Mouse (Mus musculus): Measurements from ENCODE around the gene Zfp819. TPM values are rescaled to one million over a fixed set of nuclear protein-coding genes. Genes with fewer than 3 reads are reported as not detected.

Gene Zfp819
- polyA plus RNA-seq, 1 experiment = 0.01 TPM

- Histone ChIP-seq H3K9me3 (ENCODE audit: control insufficient read depth, low read length) (no peaks in the 10 kb centered on the region), H3K27me3 (ENCODE audit: control insufficient read depth) (no peaks in the 10 kb centered on the region), H3K4me1 (ENCODE audit: control insufficient read depth) (no peaks in the 10 kb centered on the region), H3K36me3 (ENCODE audit: control insufficient read depth) (no peaks in the 10 kb centered on the region), H3K4me3 (replicated peaks) (no peak within 1 kb of the TSS)
- no peak for TF ChIP-seq GATA1 (IDR thresholded peaks at IDR 0.05; ENCODE audit: low read length)
Measured at GRCm38 (mm10) chr7:43634500-43634899, 27.5 kb downstream of the Zfp819 start, which contains the start of gene Ceacam18. TSS of gene Ceacam18 (plus strand) at chr7:43634707.

GRCm38 (mm10) chr7:43636194-43636593 is 29.2 kb downstream of the Zfp819 start:
- no peaks in the 10 kb centered on the region for H3K27me3 ChIP-seq (ENCODE audit: control insufficient read depth)
- no peaks in the 10 kb centered on the region for H3K36me3 ChIP-seq (ENCODE audit: control insufficient read depth)
- TF ChIP-seq GATA1 (IDR thresholded peaks at IDR 0.05; ENCODE audit: low read length) = no peak
- no peak for TF ChIP-seq TAL1 (IDR thresholded peaks at IDR 0.05; ENCODE audit: low read length)
- H3K9me3 ChIP-seq (ENCODE audit: control insufficient read depth, low read length) = no peaks in the 10 kb centered on the region
- H3K4me3 ChIP-seq (replicated peaks) = no peak overlapping the region
- no peaks in the 10 kb centered on the region for H3K4me1 ChIP-seq (ENCODE audit: control insufficient read depth)

GRCm38 (mm10) chr7:43637118-43637517 is 30.1 kb downstream of the Zfp819 start:
- no peaks in the 10 kb centered on the region for H3K27me3 ChIP-seq (ENCODE audit: control insufficient read depth)
- TF ChIP-seq TAL1 (IDR thresholded peaks at IDR 0.05; ENCODE audit: low read length) = no peak
- no peak for TF ChIP-seq GATA1 (IDR thresholded peaks at IDR 0.05; ENCODE audit: low read length)
- H3K36me3 ChIP-seq (ENCODE audit: control insufficient read depth) = no peaks in the 10 kb centered on the region
- H3K9me3 ChIP-seq (ENCODE audit: control insufficient read depth, low read length) = no peaks in the 10 kb centered on the region
- H3K4me1 ChIP-seq (ENCODE audit: control insufficient read depth) = no peaks in the 10 kb centered on the region
- no peak overlapping the region for H3K4me3 ChIP-seq (replicated peaks)

GRCm38 (mm10) chr7:43642587-43642986 is 35.6 kb downstream of the Zfp819 start:
- TF ChIP-seq GATA1 (IDR thresholded peaks at IDR 0.05; ENCODE audit: low read length) (no peak), TAL1 (IDR thresholded peaks at IDR 0.05; ENCODE audit: low read length) (no peak)
- H3K9me3 ChIP-seq (ENCODE audit: control insufficient read depth, low read length) = no peaks in the 10 kb centered on the region; the same call in 1 of the 2 replicates
- H3K4me3 ChIP-seq (replicated peaks) = no peak overlapping the region
- no peaks in the 10 kb centered on the region for H3K27me3 ChIP-seq (ENCODE audit: control insufficient read depth)
- H3K4me1 ChIP-seq (ENCODE audit: control insufficient read depth) = no peaks in the 10 kb centered on the region
- H3K36me3 ChIP-seq (ENCODE audit: control insufficient read depth) = no peaks in the 10 kb centered on the region

- H3K4me1 ChIP-seq (ENCODE audit: control insufficient read depth) = no peaks in the 10 kb centered on the region
- H3K36me3 ChIP-seq (ENCODE audit: control insufficient read depth) = no peaks in the 10 kb centered on the region
- TF ChIP-seq TAL1 (IDR thresholded peaks at IDR 0.05; ENCODE audit: low read length) (no peak), GATA1 (IDR thresholded peaks at IDR 0.05; ENCODE audit: low read length) (no peak)
- H3K9me3 ChIP-seq (ENCODE audit: control insufficient read depth, low read length) = no peaks in the 10 kb centered on the region; the same call in 1 of the 2 replicates
- H3K4me3 ChIP-seq (replicated peaks) = no peak overlapping the region
- no peaks in the 10 kb centered on the region for H3K27me3 ChIP-seq (ENCODE audit: control insufficient read depth)
Measured at GRCm38 (mm10) chr7:43643046-43643652, 36.2 kb downstream of the Zfp819 start.

GRCm38 (mm10) chr7:43652683-43653082 is 45.7 kb downstream of the Zfp819 start:
- no peaks in the 10 kb centered on the region for H3K27me3 ChIP-seq (ENCODE audit: control insufficient read depth)
- H3K9me3 ChIP-seq (ENCODE audit: control insufficient read depth, low read length) = peaks cover 4% of the 10 kb centered on the region
- TF ChIP-seq TAL1 (IDR thresholded peaks at IDR 0.05; ENCODE audit: low read length) (no peak), GATA1 (IDR thresholded peaks at IDR 0.05; ENCODE audit: low read length) (no peak)

GRCm38 (mm10) chr7:43654519-43654918 is 47.5 kb downstream of the Zfp819 start:
- H3K4me3 ChIP-seq (replicated peaks) = no peak overlapping the region
- no peak for TF ChIP-seq TAL1 (IDR thresholded peaks at IDR 0.05; ENCODE audit: low read length)
- TF ChIP-seq GATA1 (IDR thresholded peaks at IDR 0.05; ENCODE audit: low read length) = no peak
- peaks cover 4% of the 10 kb centered on the region for H3K9me3 ChIP-seq (ENCODE audit: control insufficient read depth, low read length)

More at GRCm38 (mm10) chr7:43652683-43653082, 45.7 kb downstream of the Zfp819 start:
- Histone ChIP-seq H3K4me1 (ENCODE audit: control insufficient read depth) (no peaks in the 10 kb centered on the region), H3K36me3 (ENCODE audit: control insufficient read depth) (no peaks in the 10 kb centered on the region), H3K4me3 (replicated peaks) (no peak overlapping the region)

GRCm38 (mm10) chr7:43656232-43656631 is 49.3 kb downstream of the Zfp819 start:
- Histone ChIP-seq H3K4me1 (ENCODE audit: control insufficient read depth) (no peaks in the 10 kb centered on the region), H3K4me3 (replicated peaks) (no peak overlapping the region), H3K36me3 (ENCODE audit: control insufficient read depth) (no peaks in the 10 kb centered on the region), H3K9me3 (ENCODE audit: control insufficient read depth, low read length) (peaks cover 2% of the 10 kb centered on the region), H3K27me3 (ENCODE audit: control insufficient read depth) (no peaks in the 10 kb centered on the region)
- no peak for TF ChIP-seq TAL1 (IDR thresholded peaks at IDR 0.05; ENCODE audit: low read length)
- TF ChIP-seq GATA1 (IDR thresholded peaks at IDR 0.05; ENCODE audit: low read length) = no peak

More at GRCm38 (mm10) chr7:43654519-43654918, 47.5 kb downstream of the Zfp819 start:
- Histone ChIP-seq H3K36me3 (ENCODE audit: control insufficient read depth) (no peaks in the 10 kb centered on the region), H3K27me3 (ENCODE audit: control insufficient read depth) (no peaks in the 10 kb centered on the region), H3K4me1 (ENCODE audit: control insufficient read depth) (no peaks in the 10 kb centered on the region)

GRCm38 (mm10) chr7:43660002-43660401 is 53.0 kb downstream of the Zfp819 start, which contains the start of gene Siglece:
TSS of gene Siglece (minus strand) at chr7:43660161.
- Histone ChIP-seq H3K9me3 (ENCODE audit: control insufficient read depth, low read length) (no peaks in the 10 kb centered on the region), H3K27me3 (ENCODE audit: control insufficient read depth) (no peaks in the 10 kb centered on the region), H3K4me1 (ENCODE audit: control insufficient read depth) (no peaks in the 10 kb centered on the region), H3K4me3 (replicated peaks) (no peak within 1 kb of the TSS), H3K36me3 (ENCODE audit: control insufficient read depth) (no peaks in the 10 kb centered on the region)
- TF ChIP-seq TAL1 (IDR thresholded peaks at IDR 0.05; ENCODE audit: low read length) (no peak), GATA1 (IDR thresholded peaks at IDR 0.05; ENCODE audit: low read length) (no peak)

All from erythroblast, embryonic 14.5 days (primary cell).